Mouse (Mus musculus) liver, embryonic 14.5 days (tissue): Measurements from ENCODE around the gene Esrra. TPM values are rescaled to one million over a fixed set of nuclear protein-coding genes. Genes with fewer than 3 reads are reported as not detected.
"Not testable (repeated sequence)": the region's sequence is repeated elsewhere in the genome, so short reads cannot be mapped to it uniquely, and the experiment has no call there.

Experiments used
- ATAC-seq: fragments of 200-750 bp; cut with Nextera tagmentation; 2 replicates; pipeline ENCODE4 v1.8.0; 2017; ENCODE audit warnings: moderate number of reproducible peaks, mild to moderate bottlenecking, moderate library complexity; ENCODE audit not compliant: insufficient read depth
- DNase-seq, 3 experiments: peaks; one replicate each; pipeline ENCODE4 v3.0.0-alpha.2; 2012 to 2013; ENCODE audit warnings: low read depth in 3 of 3, low spot score in 3 of 3
- H3K27ac ChIP-seq: fragments of 300-500 bp; sonication (generic); 2 replicates; pipeline ENCODE4 v1.5.1; 2014; ENCODE audit warnings: moderate library complexity, mild to moderate bottlenecking, control low read depth, inconsistent platforms
- H3K27me3 ChIP-seq: fragments of 300-500 bp; sonication (generic); 2 replicates; pipeline ENCODE4 v1.6.1; 2014; ENCODE audit warnings: mild to moderate bottlenecking, low read length, moderate library complexity; ENCODE audit not compliant: control insufficient read depth, insufficient read depth
- H3K36me3 ChIP-seq: fragments of 300-500 bp; sonication (generic); replicated peaks from 2 replicates; pipeline ENCODE4 v1.6.1; 2014; ENCODE audit warnings: low read depth; ENCODE audit not compliant: control insufficient read depth, insufficient read depth
- H3K4me1 ChIP-seq, 2 experiments: fragments of 200-500 bp in 1 of 2; fragments of 300-500 bp in 1 of 2; sonication (generic) in 1 of 2; replicated peaks; 2 replicates each; pipeline ENCODE4 v1.6.1; 2012 to 2014; ENCODE audit warnings: antibody characterized with exemption in 1 of 2, inconsistent platforms in 1 of 2, low read length in 1 of 2; ENCODE audit not compliant: control insufficient read depth in 2 of 2, insufficient read depth in 2 of 2
- H3K4me2 ChIP-seq: fragments of 300-500 bp; sonication (generic); 2 replicates; pipeline ENCODE4 v1.6.1; 2014; ENCODE audit warnings: low read depth, mild to moderate bottlenecking, control low read depth, moderate library complexity
- H3K4me3 ChIP-seq, 2 experiments: fragments of 200-500 bp in 1 of 2; fragments of 300-500 bp in 1 of 2; sonication (generic) in 1 of 2; 2 replicates each; pipeline ENCODE4 v1.5.1; 2012 to 2014; ENCODE audit warnings: low read depth in 2 of 2, low read length in 2 of 2, mild to moderate bottlenecking in 2 of 2, control low read depth in 1 of 2, inconsistent platforms in 1 of 2, moderate library complexity in 1 of 2; ENCODE audit not compliant: insufficient read depth in 1 of 2
- H3K9ac ChIP-seq: fragments of 300-500 bp; sonication (generic); replicated peaks from 2 replicates; pipeline ENCODE4 v1.6.1; 2014; ENCODE audit warnings: mild to moderate bottlenecking, control low read depth, moderate library complexity
- H3K9me3 ChIP-seq: fragments of 300-500 bp; sonication (generic); 2 replicates; pipeline ENCODE4 v1.6.1; 2016; ENCODE audit warnings: low read length, mixed read lengths; ENCODE audit not compliant: control insufficient read depth
- CTCF ChIP-seq: IDR thresholded peaks from 2 replicates; pipeline ENCODE4 v1.5.1; 2016; ENCODE audit warnings: antibody characterized with exemption, low read depth, control low read depth
- EP300 ChIP-seq: IDR thresholded peaks from 2 replicates; pipeline ENCODE4 v1.6.1; 2016; ENCODE audit warnings: antibody characterized with exemption, low read depth
- WGBS: fragments of 180-500 bp; shearing (Covaris S2); extraction: QIAGEN DNeasy Blood & Tissue Kit; methylation state at CpG from one replicate; pipeline ENCODE4 v1.1.7; 2014; ENCODE audit not compliant: insufficient replicate concordance; 5-methylcytosine and 5-hydroxymethylcytosine counted together
- polyA plus RNA-seq, 2 experiments: library from polyadenylated mRNA; depleted of rRNA in 1 of 2; stranded (reverse) in 1 of 2; unstranded in 1 of 2; fragments of >200 nt; fragmentation: Nextera tagmentation in 1 of 2; extraction: Ambion mirVana in 1 of 2; gene quantifications; 2 replicates each; pipeline versions ENCODE4 v1.2.1 to v1.2.3; 2012 to 2014

The Esrra gene
- polyA plus RNA-seq, 2 experiments, result 1.6 to 6.6 TPM

DNA sequence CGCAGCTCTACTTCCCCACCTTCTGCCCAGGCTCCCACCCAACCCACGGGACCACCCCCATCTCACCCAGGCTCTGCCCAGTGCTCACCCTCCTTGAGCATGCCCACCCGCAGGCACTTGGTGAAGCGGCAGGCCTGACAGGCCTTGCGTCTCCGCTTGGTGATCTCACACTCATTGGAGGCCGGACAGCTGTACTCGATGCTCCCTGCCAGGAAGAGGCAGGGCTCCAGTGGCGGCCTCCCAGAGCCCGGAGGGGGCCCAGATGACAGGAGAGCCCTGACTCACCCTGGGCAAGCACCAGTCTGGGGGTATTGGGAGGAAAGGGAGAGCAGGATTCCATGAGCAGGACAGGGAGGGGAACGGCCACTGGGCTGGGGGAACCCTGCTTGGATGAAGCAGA lies 7.6 kb downstream of the Esrra start:
- WGBS, result 76% methylated on average over 11 of the region's 11 CpGs
- Histone ChIP-seq H3K4me3 (no peak overlapping the region), H3K27me3 (no peaks in the 10 kb centered on the region), H3K36me3 (peaks cover 17% of the 10 kb centered on the region), H3K27ac (no peak overlapping the region), H3K4me2 (no peak overlapping the region), H3K4me1 (peaks cover 2 to 11% of the 10 kb centered on the region in 2 experiments; a peak in 3 of 4 replicates), H3K9me3 (no peaks in the 10 kb centered on the region), H3K9ac (no peak overlapping the region)
- TF ChIP-seq EP300, result no peak
- no peak for TF ChIP-seq CTCF
- DNase-seq (no peak), ATAC-seq (no peak)

DNA sequence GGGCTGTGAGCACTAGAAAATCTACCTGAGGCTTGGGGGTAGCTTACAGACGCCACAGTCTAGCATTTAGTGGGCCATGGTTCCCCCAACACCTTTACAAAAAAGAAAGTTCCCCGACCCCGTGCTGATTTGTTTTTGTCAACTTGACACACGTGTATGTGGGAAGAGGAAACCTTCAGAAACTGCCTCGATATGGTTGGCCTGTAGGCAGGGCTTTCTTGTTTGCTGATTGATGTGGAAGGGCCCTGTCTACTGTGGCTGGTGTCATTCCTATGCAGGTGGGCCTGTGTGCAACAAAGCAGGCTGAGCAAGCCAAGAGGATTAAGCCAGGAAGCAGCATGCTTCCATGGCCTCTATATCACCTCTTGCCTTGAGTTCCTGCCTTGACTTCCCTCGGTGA lies 8.6 kb downstream of the Esrra start:
- Histone ChIP-seq H3K9me3 (no peaks in the 10 kb centered on the region), H3K4me1 (peaks cover 2 to 17% of the 10 kb centered on the region in 2 experiments; a peak in 3 of 4 replicates), H3K36me3 (peaks cover 17% of the 10 kb centered on the region), H3K9ac (no peak overlapping the region), H3K4me3 (no peak overlapping the region), H3K27ac (no peak overlapping the region), H3K27me3 (no peaks in the 10 kb centered on the region), H3K4me2 (no peak overlapping the region)
- TF ChIP-seq EP300 (no peak), CTCF (no peak)
- 57% methylated on average over 6 of the region's 6 CpGs for WGBS
- no peak for ATAC-seq
- DNase-seq, result no peak

GRCm38 (mm10) chr19:6912205-6912970 lies 9.2 kb downstream of the Esrra start:
- 84% methylated on average over 15 of the region's 15 CpGs for WGBS
- TF ChIP-seq CTCF (no peak), EP300 (no peak)
- DNase-seq (no peak), ATAC-seq (no peak)
- no peak overlapping the region for H3K4me3 ChIP-seq
- no peak overlapping the region for H3K9ac ChIP-seq
- H3K27ac ChIP-seq, result no peak overlapping the region
- peaks cover 2 to 18% of the 10 kb centered on the region in 2 experiments; a peak in 3 of 4 replicates for H3K4me1 ChIP-seq
- H3K27me3 ChIP-seq, result no peaks in the 10 kb centered on the region
- peaks cover 17% of the 10 kb centered on the region for H3K36me3 ChIP-seq
- H3K9me3 ChIP-seq, result no peaks in the 10 kb centered on the region
- no peak overlapping the region for H3K4me2 ChIP-seq

DNA sequence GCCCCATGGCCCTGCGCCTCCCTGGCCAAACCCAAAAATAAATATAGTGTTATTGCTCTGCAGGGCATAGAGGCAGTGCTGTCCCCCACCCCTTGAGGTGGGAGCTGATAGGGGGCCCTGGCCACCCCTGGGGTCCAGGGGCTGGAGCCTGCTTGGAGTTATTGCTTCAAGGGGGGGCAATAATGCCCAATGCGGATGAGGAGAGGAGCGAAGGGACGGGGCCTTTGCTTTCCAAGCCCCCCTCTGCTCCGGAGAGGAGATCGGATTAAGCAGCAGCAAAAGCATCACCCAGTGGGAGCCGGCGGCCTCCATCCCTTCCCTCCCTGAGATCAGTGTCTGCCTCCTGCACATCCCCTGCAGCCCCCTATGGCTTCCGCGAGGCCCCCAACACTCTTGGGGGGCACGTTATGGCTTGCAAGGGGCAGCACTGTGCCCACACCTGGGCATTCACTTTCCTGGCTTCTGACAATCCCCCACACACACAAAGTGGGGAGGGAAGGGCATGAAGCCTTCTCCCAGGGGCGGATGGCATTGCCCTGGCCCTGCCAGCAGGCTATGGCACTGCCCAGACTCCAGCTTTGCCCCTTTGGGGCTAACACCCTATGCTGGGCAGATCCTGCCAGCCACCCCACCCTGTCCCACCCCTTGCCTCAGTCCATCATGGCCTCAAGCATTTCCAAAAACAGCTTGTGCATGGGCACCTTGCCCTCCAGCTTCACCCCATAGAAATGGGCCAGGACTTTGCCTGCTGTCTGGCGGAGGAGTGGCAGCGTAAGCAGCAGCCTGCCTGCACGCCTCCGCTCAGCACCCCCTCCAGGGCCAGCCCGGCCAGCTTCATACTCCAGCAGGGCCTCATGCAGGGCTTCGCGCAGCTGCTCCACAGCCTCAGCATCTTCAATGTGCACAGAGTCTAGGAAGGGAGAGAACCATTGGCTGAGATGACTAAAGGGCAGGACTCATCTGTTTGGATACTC lies 10.2 kb downstream of the Esrra start:
- no peak for TF ChIP-seq EP300
- TF ChIP-seq CTCF, result no peak
- Histone ChIP-seq H3K4me1 (peaks cover 2 to 18% of the 10 kb centered on the region in 2 experiments; a peak in 3 of 4 replicates), H3K27ac (no peak overlapping the region), H3K27me3 (no peaks in the 10 kb centered on the region), H3K9ac (peak overlapping the region; percentile 31; the same call in 1 of the 2 replicates), H3K36me3 (peaks cover 19% of the 10 kb centered on the region), H3K9me3 (no peaks in the 10 kb centered on the region), H3K4me2 (peak overlapping the region; percentile 94), H3K4me3 (peak overlapping the region; percentile 11 to 42)
- DNase-seq, result no peak
- 76% methylated on average over 19 of the region's 19 CpGs for WGBS
- no peak for ATAC-seq

DNA sequence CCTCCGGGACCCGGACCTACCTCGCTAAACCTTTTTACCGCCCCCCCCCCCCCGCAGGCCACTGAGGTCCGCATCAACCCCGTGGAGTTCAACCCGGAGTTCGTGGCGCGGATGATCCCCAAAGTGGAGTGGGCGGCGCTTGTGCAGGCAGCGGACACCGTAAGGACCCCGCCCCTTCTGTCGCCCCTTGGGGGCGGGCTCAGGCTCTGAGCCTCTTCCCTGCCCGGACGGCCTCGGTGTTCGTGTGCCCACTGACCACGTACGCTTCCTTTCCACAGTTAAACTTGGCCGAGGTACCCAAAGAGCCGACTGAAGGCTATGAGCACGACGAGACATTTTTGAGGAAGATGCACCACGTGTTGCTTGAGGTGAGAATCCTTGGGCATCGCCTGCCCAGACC lies 11.3 kb downstream of the Esrra start:
- H3K4me1 ChIP-seq, DNase-seq, H3K9me3 ChIP-seq, H3K27me3 ChIP-seq: not testable (repeated sequence)
- Histone ChIP-seq H3K4me3 (peak overlapping the region; percentile 82), H3K27ac (peak overlapping the region; percentile 95), H3K36me3 (peaks cover 20% of the 10 kb centered on the region), H3K9ac (peak overlapping the region; percentile 85), H3K4me2 (peak overlapping the region; percentile 94)
- WGBS, result under 1% methylated on average over 29 of the region's 30 CpGs
- peak; percentile 54 for ATAC-seq
